In genomic region chr11:12464181-12465162, GRCm38 (mm10) we compare ENCODE assay signal across 7 mouse cellular contexts. TPM values are rescaled to one million over a fixed set of nuclear protein-coding genes. Genes with fewer than 3 reads are reported as not detected.
DNase-seq lines count a peak whose midpoint lies in the region; ATAC-seq and TF ChIP-seq lines count a peak whose summit lies in the region.

Gene Cobl (minus strand): TSS chr11:12464960.

- H3K36me3 ChIP-seq in E14TG2a.4 (ENCODE audit: insufficient read depth, low read length) = peaks cover 10% of the 10 kb centered on the region
- no peaks in the 10 kb centered on the region for H3K36me3 ChIP-seq in forebrain, embryonic 16.5 days (ENCODE audit: control insufficient read depth, insufficient read depth)
- no peaks in the 10 kb centered on the region for H3K36me3 ChIP-seq in hindbrain, embryonic 15.5 days
- no peaks in the 10 kb centered on the region for H3K36me3 ChIP-seq in limb, embryonic 10.5 days
- H3K36me3 ChIP-seq in midbrain, embryonic 14.5 days (ENCODE audit: control insufficient read depth, insufficient read depth, low read length) = no peaks in the 10 kb centered on the region

- peak within 1 kb of the TSS; percentile 74 for H3K9ac ChIP-seq in forebrain, embryonic 16.5 days (replicated peaks; ENCODE audit: low read depth, low read length)
- peak within 1 kb of the TSS; percentile 79 for H3K9ac ChIP-seq in hindbrain, embryonic 15.5 days
- H3K9ac ChIP-seq in midbrain, embryonic 14.5 days (replicated peaks; ENCODE audit: low read length) = peak within 1 kb of the TSS; percentile 75

- peak within 1 kb of the TSS; percentile 92 for H3K4me2 ChIP-seq in forebrain, embryonic 16.5 days (ENCODE audit: low read length)
- H3K4me2 ChIP-seq in hindbrain, embryonic 15.5 days = peak within 1 kb of the TSS; percentile 94
- peak within 1 kb of the TSS; percentile 94 for H3K4me2 ChIP-seq in midbrain, embryonic 14.5 days (ENCODE audit: low read length)

- H3K27me3 ChIP-seq in E14TG2a.4 (ENCODE audit: insufficient read depth, low read length) = no peaks in the 10 kb centered on the region
- H3K27me3 ChIP-seq in forebrain, embryonic 16.5 days (replicated peaks; ENCODE audit: control insufficient read depth, insufficient read depth, low read length) = peaks cover 19% of the 10 kb centered on the region
- H3K27me3 ChIP-seq in hindbrain, embryonic 15.5 days = no peaks in the 10 kb centered on the region
- peaks cover 52% of the 10 kb centered on the region for H3K27me3 ChIP-seq in limb, embryonic 10.5 days (ENCODE audit: low read depth, poor library complexity, severe bottlenecking)
- H3K27me3 ChIP-seq in midbrain, embryonic 14.5 days (ENCODE audit: control insufficient read depth, insufficient read depth, low read length) = peaks cover 17% of the 10 kb centered on the region; the same call in 1 of the 2 replicates

- WGBS in forebrain, embryonic 16.5 days = 1% methylated on average over 58 of the region's 89 CpGs
- WGBS in hindbrain, embryonic 15.5 days = under 1% methylated on average over 79 of the region's 89 CpGs
- under 1% methylated on average over 89 of the region's 89 CpGs for WGBS in limb, embryonic 10.5 days
- WGBS in midbrain, embryonic 14.5 days = under 1% methylated on average over 85 of the region's 89 CpGs

- H3K4me3 ChIP-seq in E14TG2a.4 (replicated peaks; ENCODE audit: low read length) = peak within 1 kb of the TSS; percentile 86
- H3K4me3 ChIP-seq in forebrain, embryonic 16.5 days (replicated peaks; ENCODE audit: low read length) = peak within 1 kb of the TSS; percentile 70
- H3K4me3 ChIP-seq in hindbrain, embryonic 15.5 days = peak within 1 kb of the TSS; percentile 89
- peak within 1 kb of the TSS; percentile 72 for H3K4me3 ChIP-seq in limb, embryonic 10.5 days
- peak within 1 kb of the TSS; percentile 69 for H3K4me3 ChIP-seq in midbrain, embryonic 14.5 days (replicated peaks; ENCODE audit: low read depth, low read length)

- no peak within 1 kb of the TSS for H3K27ac ChIP-seq in forebrain, embryonic 16.5 days (ENCODE audit: low read length)
- H3K27ac ChIP-seq in hindbrain, embryonic 15.5 days (replicated peaks) = peak within 1 kb of the TSS; percentile 57; the same call in 1 of the 2 replicates
- peak within 1 kb of the TSS; percentile 50; the same call in 1 of the 2 replicates for H3K27ac ChIP-seq in limb, embryonic 10.5 days
- H3K27ac ChIP-seq in midbrain, embryonic 14.5 days (replicated peaks; ENCODE audit: low read depth, low read length) = no peak within 1 kb of the TSS

- H3K9me3 ChIP-seq in E14TG2a.4 (ENCODE audit: low read length) = no peaks in the 10 kb centered on the region
- no peaks in the 10 kb centered on the region for H3K9me3 ChIP-seq in forebrain, embryonic 16.5 days (ENCODE audit: control insufficient read depth, low read length)
- no peaks in the 10 kb centered on the region for H3K9me3 ChIP-seq in hindbrain, embryonic 15.5 days
- H3K9me3 ChIP-seq in limb, embryonic 10.5 days (replicated peaks) = no peaks in the 10 kb centered on the region
- H3K9me3 ChIP-seq in midbrain, embryonic 14.5 days (ENCODE audit: control insufficient read depth, low read length) = no peaks in the 10 kb centered on the region

- H3K4me1 ChIP-seq in E14TG2a.4 (replicated peaks; ENCODE audit: low read depth, low read length) = peaks cover 78% of the 10 kb centered on the region
- H3K4me1 ChIP-seq in forebrain, embryonic 16.5 days (replicated peaks; ENCODE audit: control insufficient read depth, insufficient read depth, low read length) = peaks cover 2% of the 10 kb centered on the region; the same call in 1 of the 2 replicates
- H3K4me1 ChIP-seq in hindbrain, embryonic 15.5 days (replicated peaks) = peaks cover 23% of the 10 kb centered on the region
- H3K4me1 ChIP-seq in limb, embryonic 10.5 days = 0 out of 2 replicates have a peak, but pooled peaks cover 4% of the 10 kb centered on the region
- H3K4me1 ChIP-seq in midbrain, embryonic 14.5 days (ENCODE audit: control insufficient read depth, insufficient read depth, low read length) = peaks cover 9% of the 10 kb centered on the region; the same call in 1 of the 2 replicates

- peak; percentile 70 for DNase-seq in WW6 (ENCODE audit: low read depth, low spot score)
- peak; percentile 53 for DNase-seq in limb, embryonic 10.5 days (ENCODE audit: low spot score)
- peak; percentile 71 for DNase-seq in midbrain, embryonic 14.5 days
- peak; percentile 21 for DNase-seq in yolk sac, embryonic 10.5 days (ENCODE audit: low spot score)

- ATAC-seq in forebrain, embryonic 16.5 days = peak; percentile 56
- ATAC-seq in hindbrain, embryonic 15.5 days (ENCODE audit: low FRiP score, low read depth) = peak; percentile 77
- ATAC-seq in midbrain, embryonic 14.5 days (ENCODE audit: low FRiP score, low TSS enrichment) = peak; percentile 74

- no peak for TF ChIP-seq CTCF in E14TG2a.4 (conservative IDR thresholded peaks at IDR 0.05; ENCODE audit: low read length)

RNA-seq across cellular contexts. Expression of gene Cobl, which starts in this region (rescaled TPM):
- polyA plus RNA-seq in forebrain, embryonic 16.5 days (2015; fragmentation: Nextera tagmentation; extraction: Ambion mirVana) = 5.4 and 8.4 TPM in 2 replicates
- 14.4 and 15.3 TPM in 2 replicates for polyA plus RNA-seq in hindbrain, embryonic 15.5 days (2015; fragmentation: Nextera tagmentation; extraction: Ambion mirVana)
- 0.58 and 0.64 TPM in 2 replicates for polyA plus RNA-seq in limb, embryonic 10.5 days (2016; fragmentation: Nextera tagmentation; extraction: Ambion mirVana)
- 10.4 and 13.1 TPM in 2 replicates for polyA plus RNA-seq in midbrain, embryonic 14.5 days (2014; fragmentation: Nextera tagmentation; extraction: Ambion mirVana)

Comparison
In these comparisons a context has a peak if more than half of its experiments do, and no peak if none do; other contexts are left out.
1. Peak in DNase-seq, H3K4me3 ChIP-seq and H3K27ac ChIP-seq in limb, embryonic 10.5 days; RNA of the gene not detected or under 1 TPM.
2. DNase-seq: peak in every context shown above with its lines; median percentile 71 in midbrain, embryonic 14.5 days; 70 in WW6; 53 in limb, embryonic 10.5 days; 21 in yolk sac, embryonic 10.5 days.